Mouse (Mus musculus) neural tube, embryonic 11.5 days (tissue): Measurements from ENCODE around the gene Gm19402. TPM values are rescaled to one million over a fixed set of nuclear protein-coding genes. Genes with fewer than 3 reads are reported as not detected.
"Not testable (repeated sequence)": the region's sequence is repeated elsewhere in the genome, so short reads cannot be mapped to it uniquely, and the experiment has no call there.

Source experiments
- ATAC-seq: fragments of 200-750 bp; cut with Nextera tagmentation; 2 replicates; pipeline ENCODE4 v1.8.0; 2017; ENCODE audit warnings: moderate number of reproducible peaks, mild to moderate bottlenecking, moderate TSS enrichment, moderate library complexity; ENCODE audit not compliant: insufficient read depth, low FRiP score, low TSS enrichment
- DNase-seq: peaks from one replicate; pipeline ENCODE4 v3.0.0-alpha.2; 2015; ENCODE audit warnings: low spot score
- H3K27ac ChIP-seq: fragments of 300-500 bp; sonication (generic); 2 replicates; pipeline ENCODE4 v1.5.1; 2014; ENCODE audit warnings: low read depth, mild to moderate bottlenecking, low read length
- H3K27me3 ChIP-seq: fragments of 300-500 bp; sonication (generic); 2 replicates; pipeline ENCODE4 v1.6.1; 2014; ENCODE audit warnings: mild to moderate bottlenecking, low read length, mixed read lengths; ENCODE audit not compliant: control insufficient read depth, insufficient read depth
- H3K36me3 ChIP-seq: fragments of 300-500 bp; sonication (generic); 2 replicates; pipeline ENCODE4 v1.6.1; 2014; ENCODE audit warnings: mild to moderate bottlenecking, low read length, moderate library complexity, mixed read lengths; ENCODE audit not compliant: control insufficient read depth, insufficient read depth
- H3K4me1 ChIP-seq: fragments of 300-500 bp; sonication (generic); 2 replicates; pipeline ENCODE4 v1.6.1; 2014; ENCODE audit warnings: low read length, mixed read lengths; ENCODE audit not compliant: control insufficient read depth, insufficient read depth
- H3K4me2 ChIP-seq: fragments of 300-500 bp; sonication (generic); 2 replicates; pipeline ENCODE4 v1.6.1; 2014; ENCODE audit warnings: low read depth, mild to moderate bottlenecking, moderate library complexity
- H3K4me3 ChIP-seq: fragments of 300-500 bp; sonication (generic); 2 replicates; pipeline ENCODE4 v1.5.1; 2014; ENCODE audit warnings: low read depth, low read length
- H3K9ac ChIP-seq: fragments of 300-500 bp; sonication (generic); 2 replicates; pipeline ENCODE4 v1.6.1; 2014; ENCODE audit warnings: mild to moderate bottlenecking, low read length
- H3K9me3 ChIP-seq: fragments of 300-500 bp; sonication (generic); 2 replicates; pipeline ENCODE4 v1.6.1; 2016; ENCODE audit warnings: low read length; ENCODE audit not compliant: control insufficient read depth
- WGBS: fragments of 180-500 bp; shearing (Covaris S2); extraction: QIAGEN DNeasy Blood & Tissue Kit; methylation state at CpG from one replicate; pipeline ENCODE4 v1.1.7; 2014; 5-methylcytosine and 5-hydroxymethylcytosine counted together
- polyA plus RNA-seq: library from polyadenylated mRNA; unstranded; fragments of >200 nt; fragmentation: Nextera tagmentation; extraction: Ambion mirVana; gene quantifications from 2 replicates; pipeline ENCODE4 v1.2.1, GENCODE M21; 2014

Gm19402 gene
- polyA plus RNA-seq, 1 experiment from 2014 or later: not detected

DNA sequence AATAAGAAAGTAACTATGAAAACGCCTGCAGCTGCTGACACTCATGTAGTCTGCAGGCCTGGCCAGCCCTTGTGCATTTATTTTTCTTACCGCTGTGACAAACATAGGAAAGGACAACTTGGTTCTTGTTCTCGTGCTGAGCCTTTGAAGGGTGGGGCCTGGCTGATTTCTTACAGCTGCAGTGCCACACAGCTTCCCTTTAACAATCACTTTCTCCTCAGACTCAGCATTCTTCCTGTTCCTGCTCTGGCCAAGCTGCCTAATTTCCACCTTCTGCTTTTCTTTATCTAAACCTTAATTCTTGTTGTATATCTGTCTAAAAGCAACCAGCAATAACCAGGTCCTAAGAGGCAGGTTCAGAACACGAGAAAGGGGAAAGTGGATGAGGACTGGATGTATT is 23.2 kb upstream of the Gm19402 start:
- H3K4me2 ChIP-seq: no peak overlapping the region
- 73% methylated on average over 4 of the region's 4 CpGs for WGBS
- H3K9ac ChIP-seq: no peak overlapping the region
- no peak for DNase-seq
- ATAC-seq: no peak
- no peaks in the 10 kb centered on the region for H3K4me1 ChIP-seq
- H3K9me3 ChIP-seq: no peaks in the 10 kb centered on the region
- H3K36me3 ChIP-seq: no peaks in the 10 kb centered on the region
- H3K27ac ChIP-seq: no peak overlapping the region
- H3K4me3 ChIP-seq: no peak overlapping the region
- H3K27me3 ChIP-seq: no peaks in the 10 kb centered on the region

DNA sequence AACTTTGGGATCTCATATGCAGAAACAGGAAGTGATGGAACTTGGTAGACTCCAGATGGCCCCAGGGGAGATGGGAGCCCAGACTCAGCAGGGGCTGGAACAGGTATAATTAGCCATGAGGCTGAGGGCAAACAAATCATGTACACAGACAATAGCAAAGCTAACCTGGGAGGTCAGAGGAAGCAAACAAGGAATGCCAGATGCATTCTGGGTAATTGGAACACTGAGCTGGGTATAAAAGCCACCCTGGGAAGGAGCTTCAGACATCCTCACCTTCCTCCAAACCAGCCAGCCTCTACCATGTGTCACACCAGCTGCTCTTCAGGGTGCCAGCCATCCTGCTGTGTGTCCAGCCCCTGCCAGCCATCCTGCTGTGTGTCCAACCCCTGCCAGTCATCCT is 20.6 kb upstream of the Gm19402 start, which contains the start of gene Gm10024:
TSS of gene Gm10024 (plus strand) at position 301 of the 400 bp plus-strand sequence.
- H3K9ac ChIP-seq, H3K27me3 ChIP-seq, H3K4me1 ChIP-seq, H3K9me3 ChIP-seq, H3K36me3 ChIP-seq, ATAC-seq, DNase-seq, H3K27ac ChIP-seq, H3K4me3 ChIP-seq, H3K4me2 ChIP-seq: not testable (repeated sequence)

DNA sequence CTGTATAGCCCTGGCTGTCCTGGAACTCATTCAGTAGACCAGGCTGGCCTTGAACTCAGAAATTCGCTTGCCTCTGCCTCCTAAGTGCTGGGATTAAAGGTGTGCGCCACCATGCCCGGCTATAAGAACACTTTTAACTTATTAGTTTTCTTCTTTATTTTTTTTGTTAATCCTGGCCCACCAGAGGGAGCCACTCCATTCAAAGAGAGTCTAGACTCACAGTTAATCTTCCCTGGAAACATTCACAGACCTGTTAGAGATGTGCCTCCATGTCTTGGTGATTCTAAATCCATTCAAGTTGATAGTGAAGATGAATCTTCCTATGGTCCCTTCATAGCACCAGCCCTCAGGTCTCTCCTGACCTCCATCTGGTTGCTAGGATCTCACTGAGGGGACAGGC is 19.3 kb upstream of the Gm19402 start:
- no peak overlapping the region for H3K4me2 ChIP-seq
- WGBS: 84% methylated on average over 3 of the region's 3 CpGs
- no peak for ATAC-seq

DNA sequence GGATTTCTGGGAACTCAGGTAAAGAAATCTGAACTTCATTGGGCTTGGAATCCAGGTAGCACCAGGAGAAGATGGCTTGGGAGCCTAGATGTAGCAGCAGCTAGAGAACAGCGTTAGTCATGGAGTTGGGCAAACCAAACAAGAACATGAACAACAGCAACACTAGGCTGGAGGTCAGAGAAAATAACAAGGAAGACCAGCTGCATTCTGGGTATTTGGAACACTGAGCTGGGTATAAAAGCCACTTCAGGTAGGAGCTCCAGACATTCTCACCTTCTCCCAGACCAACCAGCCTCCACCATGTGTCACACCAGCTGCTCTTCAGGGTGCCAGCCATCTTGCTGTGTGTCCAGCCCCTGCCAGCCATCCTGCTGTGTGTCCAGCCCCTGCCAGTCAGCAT is 15.8 kb upstream of the Gm19402 start, which contains the start of gene Gm10272:
TSS of gene Gm10272 (plus strand) at position 301 of the 400 bp plus-strand sequence.
- Histone ChIP-seq H3K27me3 (no peaks in the 10 kb centered on the region), H3K4me3 (no peak within 1 kb of the TSS), H3K9ac (no peak within 1 kb of the TSS), H3K9me3 (no peaks in the 10 kb centered on the region), H3K36me3 (no peaks in the 10 kb centered on the region), H3K27ac (no peak within 1 kb of the TSS), H3K4me1 (no peaks in the 10 kb centered on the region), H3K4me2 (no peak within 1 kb of the TSS)
- WGBS: 93% methylated on average over 1 of the region's 1 CpGs
- no peak for DNase-seq
- no peak for ATAC-seq

More for the DNA sequence above, 19.3 kb upstream of the Gm19402 start:
- no peak for DNase-seq
- no peak overlapping the region for H3K27ac ChIP-seq
- H3K27me3 ChIP-seq: no peaks in the 10 kb centered on the region
- no peak overlapping the region for H3K4me3 ChIP-seq
- H3K4me1 ChIP-seq: no peaks in the 10 kb centered on the region
- no peak overlapping the region for H3K9ac ChIP-seq
- H3K9me3 ChIP-seq: no peaks in the 10 kb centered on the region
- no peaks in the 10 kb centered on the region for H3K36me3 ChIP-seq

DNA sequence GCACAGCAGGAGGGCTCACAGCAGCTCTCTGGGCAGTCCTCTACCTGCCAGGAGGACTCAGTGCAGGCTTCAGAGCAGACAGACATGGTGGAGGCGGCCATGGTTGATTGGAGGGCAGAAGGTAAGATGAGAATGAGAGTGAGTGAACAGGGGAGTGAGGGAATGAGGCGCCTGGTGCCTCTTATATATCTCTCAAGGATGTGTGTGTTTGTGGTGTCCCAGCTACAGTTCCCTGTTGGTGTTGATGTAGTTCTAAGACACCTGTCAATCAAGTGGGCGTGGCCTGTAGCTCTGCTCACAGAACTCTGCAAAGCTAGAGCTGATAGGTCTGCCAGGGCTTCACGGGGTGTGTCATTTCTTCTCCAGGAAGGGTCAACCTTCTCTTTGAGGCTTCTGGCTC is 6.6 kb upstream of the Gm19402 start, which contains the start of gene Gm9508:
TSS of gene Gm9508 (minus strand) at position 101 of the 400 bp plus-strand sequence.
- no peaks in the 10 kb centered on the region for H3K27me3 ChIP-seq
- no peak for ATAC-seq
- no peak within 1 kb of the TSS for H3K27ac ChIP-seq
- no peak within 1 kb of the TSS for H3K9ac ChIP-seq
- 54% methylated on average over 4 of the region's 4 CpGs for WGBS
- no peaks in the 10 kb centered on the region for H3K4me1 ChIP-seq
- peaks cover 3% of the 10 kb centered on the region; the same call in 1 of the 2 replicates for H3K9me3 ChIP-seq
- H3K36me3 ChIP-seq: no peaks in the 10 kb centered on the region
- no peak within 1 kb of the TSS for H3K4me2 ChIP-seq
- no peak for DNase-seq
- H3K4me3 ChIP-seq: no peak within 1 kb of the TSS

DNA sequence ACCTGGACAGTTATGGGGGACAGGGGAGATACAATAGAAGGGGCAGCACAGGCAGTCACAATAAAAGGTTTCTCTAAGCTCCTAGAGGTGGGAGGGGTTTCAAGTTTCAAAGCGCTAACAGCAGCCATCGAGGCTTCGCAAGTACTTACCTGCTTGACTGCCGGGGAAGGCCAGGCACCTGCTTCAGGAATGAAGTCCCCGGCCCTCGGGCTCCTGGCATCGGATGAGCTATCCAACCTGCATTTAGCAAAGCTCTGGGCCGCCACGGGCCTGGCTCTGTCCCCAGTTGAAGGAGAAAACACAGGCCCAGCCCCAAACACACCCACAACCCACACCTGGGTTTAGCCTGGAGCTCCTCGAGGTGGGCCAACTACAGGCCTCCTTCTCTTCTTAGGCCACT is 3.5 kb downstream of the Gm19402 start:
- no peak overlapping the region for H3K27ac ChIP-seq
- no peak overlapping the region for H3K9ac ChIP-seq
- H3K4me1 ChIP-seq: peaks cover 3% of the 10 kb centered on the region; the same call in 1 of the 2 replicates
- no peak overlapping the region for H3K4me2 ChIP-seq
- DNase-seq (no peak), ATAC-seq (no peak)
- WGBS: 20% methylated on average over 10 of the region's 10 CpGs
- no peak overlapping the region for H3K4me3 ChIP-seq
- H3K27me3 ChIP-seq: peaks cover 19% of the 10 kb centered on the region
- H3K36me3 ChIP-seq: no peaks in the 10 kb centered on the region
- H3K9me3 ChIP-seq: no peaks in the 10 kb centered on the region

DNA sequence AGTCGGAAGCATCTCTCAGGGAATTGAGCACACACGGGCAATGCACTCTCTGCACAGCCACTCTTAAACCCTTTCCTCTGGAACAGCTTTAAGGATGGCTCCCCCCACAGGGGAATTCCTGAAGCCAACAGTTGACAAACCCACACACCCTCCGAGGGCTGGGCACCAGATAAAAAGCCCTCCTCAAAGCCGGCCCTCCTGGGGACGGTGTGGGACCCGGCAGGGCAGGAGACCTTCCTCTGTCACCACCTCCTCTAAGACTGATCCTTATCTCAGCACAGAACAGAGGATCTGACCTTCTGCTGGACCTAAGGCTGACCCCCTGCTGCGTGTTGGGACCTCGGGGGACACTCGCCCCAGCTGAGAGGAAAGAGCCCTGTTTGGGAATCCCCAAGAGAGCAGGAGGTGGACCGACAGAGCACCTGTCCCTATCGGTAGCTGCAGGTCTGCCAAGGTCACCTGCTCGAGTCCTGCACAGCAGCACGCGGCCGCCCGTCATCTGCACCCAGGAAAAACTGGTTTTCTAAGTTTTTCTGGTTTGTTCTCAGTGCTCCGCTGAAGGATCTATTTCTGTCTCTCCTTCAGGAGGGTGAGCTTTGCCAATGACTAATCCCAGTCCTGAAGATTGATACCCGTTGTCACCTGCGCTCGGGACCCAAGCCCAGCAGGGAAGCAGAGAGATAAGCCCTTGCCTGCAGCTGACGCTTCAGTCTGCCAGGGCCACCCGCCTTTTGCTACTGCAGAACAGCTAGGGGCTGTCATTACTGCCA is 4.5 kb downstream of the Gm19402 start, which contains the start of gene Tspear:
TSS of gene Tspear (plus strand) at position 675 of the 770 bp plus-strand sequence.
- ATAC-seq (no peak), DNase-seq (no peak)
- Histone ChIP-seq H3K27me3 (peaks cover 19% of the 10 kb centered on the region), H3K27ac (no peak within 1 kb of the TSS), H3K4me2 (no peak within 1 kb of the TSS), H3K9ac (no peak within 1 kb of the TSS), H3K4me3 (no peak within 1 kb of the TSS), H3K9me3 (no peaks in the 10 kb centered on the region), H3K4me1 (peaks cover 3% of the 10 kb centered on the region; the same call in 1 of the 2 replicates), H3K36me3 (no peaks in the 10 kb centered on the region)
- 6% methylated on average over 22 of the region's 22 CpGs for WGBS

DNA sequence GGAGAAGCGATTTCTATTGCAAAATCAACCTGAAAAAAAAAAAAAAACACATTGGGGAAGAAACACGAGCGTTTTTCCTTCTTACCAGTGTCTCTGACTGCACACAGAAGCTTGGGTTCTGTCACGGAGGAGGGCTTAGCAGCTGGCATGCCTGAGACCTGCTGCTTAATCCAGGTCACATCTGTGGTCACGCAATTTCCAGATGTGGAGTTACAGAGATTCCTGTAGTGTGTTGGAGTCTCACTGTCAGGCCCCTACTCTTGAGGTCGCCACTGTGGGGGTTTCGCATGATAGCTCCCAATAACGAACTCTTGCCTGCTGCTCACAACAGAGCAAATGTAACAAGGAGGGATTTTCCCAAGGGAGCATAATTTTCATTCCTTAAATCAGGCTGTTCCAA is 6.4 kb downstream of the Gm19402 start:
- Histone ChIP-seq H3K9ac (no peak overlapping the region), H3K27me3 (peaks cover 19% of the 10 kb centered on the region), H3K4me3 (no peak overlapping the region), H3K4me2 (no peak overlapping the region; the same call in 1 of the 2 replicates), H3K4me1 (peaks cover 3% of the 10 kb centered on the region; the same call in 1 of the 2 replicates), H3K9me3 (no peaks in the 10 kb centered on the region), H3K36me3 (no peaks in the 10 kb centered on the region), H3K27ac (no peak overlapping the region)
- ATAC-seq (no peak), DNase-seq (no peak)
- 42% methylated on average over 8 of the region's 8 CpGs for WGBS

DNA sequence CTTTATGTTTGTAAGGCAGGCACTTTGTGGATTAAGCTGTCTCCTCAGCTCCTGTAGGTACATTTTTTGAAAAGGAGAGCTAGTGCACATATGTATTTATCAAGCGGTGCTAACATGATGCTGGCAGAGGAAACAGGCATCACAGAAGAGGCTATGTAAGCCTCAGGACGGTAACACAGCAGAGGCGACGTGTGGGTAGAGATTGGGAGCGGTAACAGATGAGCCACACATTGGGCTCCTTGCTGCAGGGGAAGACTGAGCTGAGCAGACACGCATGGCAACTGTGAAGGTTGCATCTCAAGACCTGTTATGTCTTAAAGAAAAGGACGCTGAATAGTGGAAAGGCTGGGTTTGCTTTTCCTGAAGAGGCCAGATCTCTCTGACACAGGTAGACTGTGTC is 7.6 kb downstream of the Gm19402 start:
- 79% methylated on average over 7 of the region's 7 CpGs for WGBS
- peaks cover 23% of the 10 kb centered on the region for H3K27me3 ChIP-seq

More for the DNA sequence above, 7.6 kb downstream of the Gm19402 start:
- Histone ChIP-seq H3K36me3 (no peaks in the 10 kb centered on the region), H3K4me2 (no peak overlapping the region), H3K27ac (no peak overlapping the region), H3K4me1 (peaks cover 4% of the 10 kb centered on the region; the same call in 1 of the 2 replicates), H3K9me3 (no peaks in the 10 kb centered on the region), H3K9ac (no peak overlapping the region), H3K4me3 (no peak overlapping the region)
- DNase-seq (no peak), ATAC-seq (no peak)
